ENCODE assay signal across 12 mouse cellular contexts in genomic region chr1:170924485-170924884, GRCm38 (mm10). TPM values are rescaled to one million over a fixed set of nuclear protein-coding genes. Genes with fewer than 3 reads are reported as not detected.
A peak's percentile ranks its signal among the peaks of the same experiment; 100 is the strongest.
DNase-seq lines count a peak whose midpoint lies in the region; ATAC-seq and TF ChIP-seq lines count a peak whose summit lies in the region.
"Had no signal": no experiment of that assay in that cellular context is flagged by ENCODE, and none has a peak within 500 bp of the region (broad histone marks: within the 10 kb centered on the region; RNA-seq: fewer than 3 reads in every experiment).

No protein-coding gene starts in this region.

- no peaks in the 10 kb centered on the region for H3K9me3 ChIP-seq in liver, embryonic 14.5 days (ENCODE audit: control insufficient read depth, low read length)
- H3K9me3 ChIP-seq in forebrain, embryonic 10.5 days = no peaks in the 10 kb centered on the region
- H3K9me3 ChIP-seq in midbrain, embryonic 16.5 days (replicated peaks; ENCODE audit: control insufficient read depth, low read length, poor library complexity, severe bottlenecking) = no peaks in the 10 kb centered on the region
- H3K9me3 ChIP-seq: limb, embryonic 12.5 days had no signal

- H3K27ac ChIP-seq in liver, embryonic 14.5 days = no peak overlapping the region
- no peak overlapping the region for H3K27ac ChIP-seq in forebrain, embryonic 10.5 days
- H3K27ac ChIP-seq in midbrain, embryonic 16.5 days (ENCODE audit: low read length) = no peak overlapping the region
- H3K27ac ChIP-seq: limb, embryonic 12.5 days had no signal

- 20% methylated on average over 6 of the region's 6 CpGs for WGBS in liver, embryonic 14.5 days (ENCODE audit: insufficient replicate concordance)
- 85% methylated on average over 6 of the region's 6 CpGs for WGBS in forebrain, embryonic 10.5 days
- WGBS in midbrain, embryonic 16.5 days = 92% methylated on average over 6 of the region's 6 CpGs

- no peaks in the 10 kb centered on the region for H3K27me3 ChIP-seq in liver, embryonic 14.5 days (ENCODE audit: control insufficient read depth, insufficient read depth, low read length)
- no peaks in the 10 kb centered on the region for H3K27me3 ChIP-seq in forebrain, embryonic 10.5 days (ENCODE audit: poor library complexity, severe bottlenecking)
- no peaks in the 10 kb centered on the region for H3K27me3 ChIP-seq in midbrain, embryonic 16.5 days (ENCODE audit: control insufficient read depth, insufficient read depth, low read depth, low read length)

- H3K4me3 ChIP-seq in liver, embryonic 14.5 days (ENCODE audit: insufficient read depth in 1 of 2, low read depth in 2 of 2, low read length in 2 of 2) = peak overlapping the region in 1 of 2 experiments; percentile 18; a peak in 1 of 4 replicates
- no peak overlapping the region for H3K4me3 ChIP-seq in forebrain, embryonic 10.5 days
- no peak overlapping the region for H3K4me3 ChIP-seq in midbrain, embryonic 16.5 days (ENCODE audit: low read depth, low read length)
- H3K4me3 ChIP-seq: limb, embryonic 12.5 days had no signal

- 0 out of 4 replicates have a peak, but pooled peaks cover 0 to 2% of the 10 kb centered on the region in 2 experiments for H3K4me1 ChIP-seq in liver, embryonic 14.5 days (replicated peaks; ENCODE audit: control insufficient read depth in 2 of 2, insufficient read depth in 2 of 2, low read length in 1 of 2)
- H3K4me1 ChIP-seq in forebrain, embryonic 10.5 days = no peaks in the 10 kb centered on the region
- no peaks in the 10 kb centered on the region for H3K4me1 ChIP-seq in midbrain, embryonic 16.5 days (ENCODE audit: control insufficient read depth, insufficient read depth, low read length)
- H3K4me1 ChIP-seq: limb, embryonic 12.5 days had no signal

- DNase-seq in lung, postnatal 10 days = peak; percentile 16
- DNase-seq in lung, postnatal 14 days = no peak
- DNase-seq in c-Kit-negative CD71-positive TER-119-positive erythroid progenitor cells, embryonic 14.5 days (ENCODE audit: low read depth, low spot score) = peak; percentile 12
- peak in 1 of 3 experiments; percentile 44 for DNase-seq in liver, embryonic 14.5 days (ENCODE audit: low read depth in 3 of 3, low spot score in 3 of 3)
- peak; percentile 37 for DNase-seq in thymus, postnatal 14 days
- no peak for DNase-seq in forebrain, embryonic 10.5 days (ENCODE audit: extremely low spot score, low spot score)
- DNase-seq: cerebellum, adult 2 months; kidney, postnatal 10 days had no signal

- peak overlapping the region; percentile 42 for H3K4me2 ChIP-seq in liver, embryonic 14.5 days (ENCODE audit: low read depth)
- no peak overlapping the region for H3K4me2 ChIP-seq in midbrain, embryonic 16.5 days (ENCODE audit: low read length)
- H3K4me2 ChIP-seq: limb, embryonic 12.5 days had no signal

- no peaks in the 10 kb centered on the region for H3K36me3 ChIP-seq in liver, embryonic 14.5 days (replicated peaks; ENCODE audit: control insufficient read depth, insufficient read depth, low read depth)
- H3K36me3 ChIP-seq in forebrain, embryonic 10.5 days (replicated peaks) = no peaks in the 10 kb centered on the region
- no peaks in the 10 kb centered on the region for H3K36me3 ChIP-seq in midbrain, embryonic 16.5 days (ENCODE audit: control insufficient read depth, insufficient read depth, low read length)
- H3K36me3 ChIP-seq: limb, embryonic 12.5 days had no signal

- TF ChIP-seq EP300 in liver, embryonic 14.5 days (IDR thresholded peaks at IDR 0.05; ENCODE audit: low read depth) = no peak

- no peak overlapping the region for H3K9ac ChIP-seq in liver, embryonic 14.5 days (replicated peaks)
- H3K9ac ChIP-seq in midbrain, embryonic 16.5 days (ENCODE audit: low read depth, low read length) = no peak overlapping the region
- H3K9ac ChIP-seq: limb, embryonic 12.5 days had no signal

- TF ChIP-seq CTCF in liver, embryonic 14.5 days (IDR thresholded peaks at IDR 0.05; ENCODE audit: low read depth) = no peak

- no peak for ATAC-seq in liver, embryonic 14.5 days (ENCODE audit: insufficient read depth)
- ATAC-seq in cerebellum, adult (ENCODE audit: insufficient number of reproducible peaks, low FRiP score, low TSS enrichment) = no peak
- ATAC-seq in midbrain, embryonic 16.5 days = no peak

RNA-seq across cellular contexts. Expression of gene Fcrla, which starts 2.9 kb away (rescaled TPM):
- 0.35 and 0.51 TPM in 2 replicates for polyA plus RNA-seq in liver, embryonic 14.5 days (2012; rRNA removed)
- 0.37 and 0.56 TPM in 2 replicates for polyA plus RNA-seq in liver, embryonic 14.5 days (2014; fragmentation: Nextera tagmentation; extraction: Ambion mirVana)
- polyA plus RNA-seq in forebrain, embryonic 10.5 days (2016; fragmentation: Nextera tagmentation; extraction: Ambion mirVana) = not detected in 2 replicates
- polyA plus RNA-seq in midbrain, embryonic 16.5 days (2015; fragmentation: Nextera tagmentation; extraction: Ambion mirVana) = not detected in 2 replicates
- polyA plus RNA-seq: limb, embryonic 12.5 days had no signal

RNA-seq across cellular contexts. Expression of gene Fcrlb, which starts 11.7 kb away (rescaled TPM):
- polyA plus RNA-seq in liver, embryonic 14.5 days (2012; rRNA removed) = 0.03 and 0.05 TPM in 2 replicates
- not detected in 2 replicates for polyA plus RNA-seq in liver, embryonic 14.5 days (2014; fragmentation: Nextera tagmentation; extraction: Ambion mirVana)
- polyA plus RNA-seq in forebrain, embryonic 10.5 days (2016; fragmentation: Nextera tagmentation; extraction: Ambion mirVana) = not detected in 2 replicates
- polyA plus RNA-seq in midbrain, embryonic 16.5 days (2015; fragmentation: Nextera tagmentation; extraction: Ambion mirVana) = 0.53 and 1.1 TPM in 2 replicates
- polyA plus RNA-seq: limb, embryonic 12.5 days had no signal

RNA-seq across cellular contexts. Expression of gene Dusp12, which starts 39.1 kb away (rescaled TPM):
- 9.5 and 13.6 TPM in 2 replicates for polyA plus RNA-seq in liver, embryonic 14.5 days (2012; rRNA removed)
- polyA plus RNA-seq in liver, embryonic 14.5 days (2014; fragmentation: Nextera tagmentation; extraction: Ambion mirVana) = 19.1 and 20.4 TPM in 2 replicates
- 30.9 and 33.2 TPM in 2 replicates for polyA plus RNA-seq in forebrain, embryonic 10.5 days (2016; fragmentation: Nextera tagmentation; extraction: Ambion mirVana)
- 49.9 and 52.3 TPM in 2 replicates for polyA plus RNA-seq in midbrain, embryonic 16.5 days (2015; fragmentation: Nextera tagmentation; extraction: Ambion mirVana)

RNA-seq across cellular contexts. Expression of gene Gm26620, which starts 39.6 kb away (rescaled TPM):
- polyA plus RNA-seq in liver, embryonic 14.5 days (2012; rRNA removed) = 0.26 and 0.54 TPM in 2 replicates
- polyA plus RNA-seq in liver, embryonic 14.5 days (2014; fragmentation: Nextera tagmentation; extraction: Ambion mirVana) = 0.38 and 0.47 TPM in 2 replicates
- polyA plus RNA-seq in forebrain, embryonic 10.5 days (2016; fragmentation: Nextera tagmentation; extraction: Ambion mirVana) = 0.19 and 0.39 TPM in 2 replicates
- 0.83 and 1.3 TPM in 2 replicates for polyA plus RNA-seq in midbrain, embryonic 16.5 days (2015; fragmentation: Nextera tagmentation; extraction: Ambion mirVana)
- polyA plus RNA-seq: heart, embryonic 14.5 days had no signal

RNA-seq across cellular contexts. Expression of gene Fcgr2b, which starts 51.9 kb away (rescaled TPM):
- polyA plus RNA-seq in liver, embryonic 14.5 days (2012; rRNA removed) = 2.2 and 3.3 TPM in 2 replicates
- polyA plus RNA-seq in liver, embryonic 14.5 days (2014; fragmentation: Nextera tagmentation; extraction: Ambion mirVana) = 2.4 and 3.4 TPM in 2 replicates
- 0.09 TPM in 1 of 2 replicates, not detected in the other for polyA plus RNA-seq in forebrain, embryonic 10.5 days (2016; fragmentation: Nextera tagmentation; extraction: Ambion mirVana)
- 1.1 and 1.7 TPM in 2 replicates for polyA plus RNA-seq in midbrain, embryonic 16.5 days (2015; fragmentation: Nextera tagmentation; extraction: Ambion mirVana)

Comparison
In these comparisons a context has a peak if more than half of its experiments do, and no peak if none do; other contexts are left out.
1. DNase-seq: peak in lung, postnatal 10 days (single experiment), c-Kit-negative CD71-positive TER-119-positive erythroid progenitor cells, embryonic 14.5 days (single experiment) and thymus, postnatal 14 days (single experiment); none in lung, postnatal 14 days (single experiment) and forebrain, embryonic 10.5 days (single experiment).